Mouse (Mus musculus) hindbrain, embryonic 10.5 days (tissue): ENCODE results near the gene Nfkbiz. TPM values are rescaled to one million over a fixed set of nuclear protein-coding genes. Genes with fewer than 3 reads are reported as not detected.
"Not testable (repeated sequence)": the region's sequence is repeated elsewhere in the genome, so short reads cannot be mapped to it uniquely, and the experiment has no call there.

Source experiments
- DNase-seq: peaks from one replicate; pipeline ENCODE4 v3.0.0-alpha.2; 2017; ENCODE audit warnings: low spot score
- H3K27ac ChIP-seq: fragments of 300-500 bp; sonication (generic); 2 replicates; pipeline ENCODE4 v1.5.1; 2016; ENCODE audit warnings: mild to moderate bottlenecking, moderate library complexity
- H3K27me3 ChIP-seq: fragments of 300-500 bp; sonication (generic); 2 replicates; pipeline ENCODE4 v1.6.1; 2016; ENCODE audit warnings: mild to moderate bottlenecking; ENCODE audit not compliant: poor library complexity, insufficient read depth, severe bottlenecking
- H3K36me3 ChIP-seq: fragments of 300-500 bp; sonication (generic); 2 replicates; pipeline ENCODE4 v1.6.1; 2016; ENCODE audit warnings: mild to moderate bottlenecking, moderate library complexity
- H3K4me1 ChIP-seq: fragments of 300-500 bp; sonication (generic); replicated peaks from 2 replicates; pipeline ENCODE4 v1.6.1; 2016; ENCODE audit warnings: mild to moderate bottlenecking
- H3K4me3 ChIP-seq: fragments of 300-500 bp; sonication (generic); 2 replicates; pipeline ENCODE4 v1.5.1; 2016; ENCODE audit warnings: mild to moderate bottlenecking, moderate library complexity
- H3K9me3 ChIP-seq: fragments of 300-500 bp; sonication (generic); 2 replicates; pipeline ENCODE4 v1.6.1; 2016; ENCODE audit warnings: mild to moderate bottlenecking, moderate library complexity
- WGBS: fragments of 180-500 bp; shearing (Covaris S2); methylation state at CpG from one replicate; pipeline ENCODE4 v1.1.7; 2016; 5-methylcytosine and 5-hydroxymethylcytosine counted together
- polyA plus RNA-seq: library from polyadenylated mRNA; unstranded; fragments of >200 nt; fragmentation: Nextera tagmentation; extraction: Ambion mirVana; gene quantifications from 2 replicates; pipeline ENCODE4 v1.2.1, GENCODE M21; 2016

Gene Nfkbiz
- polyA plus RNA-seq, 1 experiment from 2014 or later: 1.1 TPM

DNA sequence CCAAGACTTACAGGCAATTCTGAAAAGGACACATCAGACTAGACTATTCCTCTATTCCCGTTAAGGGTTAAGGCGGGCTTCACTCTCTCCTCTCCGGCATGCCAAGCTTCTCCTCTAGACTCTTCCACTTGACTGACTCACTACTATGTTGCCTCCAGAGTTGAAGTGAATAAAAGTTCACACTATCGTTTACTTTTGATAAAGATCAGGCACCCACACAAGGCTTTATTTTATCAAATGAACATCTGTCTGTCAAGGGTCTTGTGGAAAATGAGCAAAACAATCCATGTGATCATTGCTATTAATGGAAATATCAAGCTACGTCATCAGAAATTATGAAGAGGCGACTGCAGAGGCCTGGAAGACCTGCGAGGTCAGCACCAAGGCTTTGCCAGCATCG, 9.0 kb upstream of the Nfkbiz start:
- Histone ChIP-seq H3K36me3 (peaks cover 28% of the 10 kb centered on the region), H3K9me3 (0 out of 2 replicates have a peak, but pooled peaks cover 6% of the 10 kb centered on the region), H3K4me3 (no peak overlapping the region), H3K4me1 (no peaks in the 10 kb centered on the region), H3K27me3 (no peaks in the 10 kb centered on the region), H3K27ac (no peak overlapping the region)
- DNase-seq: no peak
- WGBS: 90% methylated on average over 8 of the region's 8 CpGs

DNA sequence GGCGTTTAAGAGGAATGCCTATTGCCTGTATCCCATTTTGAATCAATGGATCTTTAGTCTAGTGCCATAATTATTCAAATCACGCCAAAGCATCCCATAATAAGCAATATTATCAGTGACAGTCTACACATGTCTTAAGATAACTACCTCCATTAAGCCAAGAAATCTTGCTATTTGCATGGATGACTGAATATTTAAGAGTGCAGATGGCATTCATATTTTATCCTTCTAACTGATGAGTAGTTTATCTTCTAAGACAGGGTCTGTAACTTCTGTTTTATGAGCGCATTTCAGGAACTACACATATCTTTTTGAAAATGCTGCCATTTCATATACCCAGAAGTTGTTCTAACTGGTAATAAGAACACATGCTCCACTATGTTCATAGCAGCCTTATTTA, 6.1 kb upstream of the Nfkbiz start:
- Histone ChIP-seq H3K4me3 (no peak overlapping the region), H3K9me3 (0 out of 2 replicates have a peak, but pooled peaks cover 6% of the 10 kb centered on the region), H3K4me1 (no peaks in the 10 kb centered on the region), H3K27ac (no peak overlapping the region), H3K36me3 (peaks cover 20% of the 10 kb centered on the region), H3K27me3 (no peaks in the 10 kb centered on the region)
- DNase-seq: no peak
- WGBS: 93% methylated on average over 3 of the region's 3 CpGs

DNA sequence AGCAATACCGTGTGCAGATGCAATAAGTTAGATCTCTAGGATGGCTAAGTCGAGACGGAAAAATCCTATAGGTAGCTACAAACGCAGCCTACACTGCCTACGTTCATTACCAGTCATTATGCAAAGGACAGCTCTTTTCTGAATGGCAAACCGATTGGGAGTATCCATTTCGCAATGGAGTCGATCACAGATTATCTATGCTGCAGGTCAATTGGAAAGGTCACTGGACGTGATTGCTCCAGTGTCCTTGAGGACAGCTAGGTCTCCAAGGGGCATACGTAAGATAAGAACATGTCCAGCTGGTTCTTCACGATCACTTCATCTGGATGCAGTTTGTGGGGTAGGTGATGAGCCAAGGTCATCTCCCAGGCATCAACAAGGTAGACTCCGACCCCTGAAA, 5.2 kb upstream of the Nfkbiz start:
- no peak for DNase-seq
- H3K27me3 ChIP-seq: no peaks in the 10 kb centered on the region
- 91% methylated on average over 12 of the region's 12 CpGs for WGBS
- H3K36me3 ChIP-seq: peaks cover 20% of the 10 kb centered on the region
- no peak overlapping the region for H3K4me3 ChIP-seq
- 0 out of 2 replicates have a peak, but pooled peaks cover 6% of the 10 kb centered on the region for H3K9me3 ChIP-seq
- peaks cover 3% of the 10 kb centered on the region; the same call in 1 of the 2 replicates for H3K4me1 ChIP-seq
- no peak overlapping the region for H3K27ac ChIP-seq

DNA sequence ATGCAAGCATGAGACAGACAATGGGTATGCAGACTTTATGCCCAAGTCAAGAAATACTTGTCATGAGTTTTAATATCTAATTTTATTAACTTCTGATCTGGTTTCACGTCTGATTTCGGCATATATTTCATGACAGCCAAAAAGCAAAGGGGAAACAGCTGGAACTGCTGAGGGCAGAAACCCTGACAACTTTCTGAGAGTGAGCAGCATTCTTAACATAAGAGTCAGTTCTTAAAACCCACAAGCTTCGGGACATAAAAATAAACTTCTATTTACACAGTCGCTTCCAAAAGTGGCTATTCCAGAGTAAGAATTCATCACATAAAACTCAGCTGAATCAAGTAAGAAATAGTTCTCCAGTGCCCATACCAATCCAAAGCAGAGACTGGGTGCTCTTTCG, 4.4 kb upstream of the Nfkbiz start:
- no peak for DNase-seq
- no peaks in the 10 kb centered on the region for H3K27me3 ChIP-seq
- 0 out of 2 replicates have a peak, but pooled peaks cover 6% of the 10 kb centered on the region for H3K9me3 ChIP-seq
- 91% methylated on average over 5 of the region's 5 CpGs for WGBS
- peaks cover 20% of the 10 kb centered on the region for H3K36me3 ChIP-seq
- no peak overlapping the region for H3K4me3 ChIP-seq
- no peak overlapping the region for H3K27ac ChIP-seq
- H3K4me1 ChIP-seq: peaks cover 11% of the 10 kb centered on the region

DNA sequence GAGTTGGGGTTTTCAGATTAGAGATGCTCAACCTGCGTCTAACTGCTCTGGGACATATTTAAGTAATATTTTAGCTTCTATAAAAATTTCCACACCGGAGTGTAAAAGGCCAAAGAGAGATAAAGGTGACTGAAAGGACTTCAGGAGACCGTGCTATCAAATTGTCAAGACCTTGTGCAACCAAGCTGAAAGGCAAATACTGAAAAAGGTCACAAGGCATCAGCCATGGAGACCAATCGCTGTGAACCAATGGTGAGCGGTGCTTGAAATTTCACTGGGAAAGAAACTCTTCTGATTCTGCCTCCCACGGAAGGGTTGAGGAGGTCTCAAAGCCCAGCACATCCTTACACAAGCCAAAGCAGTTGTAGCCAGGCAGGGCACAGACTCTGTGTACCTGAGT, 2.8 kb upstream of the Nfkbiz start:
- H3K4me3 ChIP-seq: no peak overlapping the region
- 87% methylated on average over 6 of the region's 6 CpGs for WGBS

DNA sequence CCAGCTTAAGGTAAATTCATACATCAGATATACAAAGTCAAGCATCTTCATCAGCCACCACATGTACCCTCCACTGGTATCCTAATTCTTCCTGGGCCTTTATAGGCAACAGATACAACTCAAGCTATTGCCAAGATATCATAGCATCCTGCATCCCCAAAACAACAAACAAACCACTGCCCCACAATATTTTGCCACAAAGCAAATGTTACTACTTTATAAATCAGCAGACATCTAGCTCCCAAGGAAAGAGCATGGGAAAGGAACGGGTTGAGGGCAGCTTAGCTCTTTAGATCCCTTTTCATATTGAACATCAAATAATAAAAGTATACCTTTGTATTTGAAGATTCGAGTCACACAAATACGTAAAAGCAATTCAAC, 580 bp downstream of the Nfkbiz start:
- DNase-seq: no peak
- peak overlapping the region; percentile 98 for H3K27ac ChIP-seq
- peaks cover 14% of the 10 kb centered on the region for H3K4me1 ChIP-seq
- WGBS: 19% methylated on average over 3 of the region's 3 CpGs
- H3K36me3 ChIP-seq: peaks cover 22% of the 10 kb centered on the region
- no peaks in the 10 kb centered on the region for H3K27me3 ChIP-seq
- no peaks in the 10 kb centered on the region for H3K9me3 ChIP-seq
- H3K4me3 ChIP-seq: peak overlapping the region; percentile 72

More for the DNA sequence above, 2.8 kb upstream of the Nfkbiz start:
- H3K9me3 ChIP-seq: 0 out of 2 replicates have a peak, but pooled peaks cover 6% of the 10 kb centered on the region
- H3K27me3 ChIP-seq: no peaks in the 10 kb centered on the region
- DNase-seq: no peak
- no peak overlapping the region for H3K27ac ChIP-seq
- peaks cover 16% of the 10 kb centered on the region for H3K36me3 ChIP-seq
- peaks cover 14% of the 10 kb centered on the region for H3K4me1 ChIP-seq

DNA sequence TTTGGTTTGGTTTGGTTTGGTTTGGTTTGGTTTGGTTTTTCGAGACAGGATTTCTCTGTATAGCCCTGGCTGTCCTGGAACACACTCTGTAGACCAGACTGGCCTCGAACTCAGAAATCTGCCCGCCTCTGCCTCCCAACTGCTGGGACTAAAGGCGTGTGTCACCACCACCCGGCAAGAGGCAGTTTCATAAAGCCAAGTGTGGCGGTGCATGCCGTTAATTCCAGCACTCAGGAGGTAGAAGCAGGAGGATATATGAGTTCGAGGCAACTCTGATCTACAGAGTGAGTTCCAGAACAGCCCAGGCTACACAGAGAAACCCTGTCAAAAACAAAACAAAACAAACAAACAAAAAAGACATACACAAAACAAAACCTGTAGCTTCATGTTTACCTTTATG, 1.0 kb downstream of the Nfkbiz start:
- not testable (repeated sequence) for H3K9me3 ChIP-seq, H3K27me3 ChIP-seq, DNase-seq
- 95% methylated on average over 8 of the region's 8 CpGs for WGBS
- peak overlapping the region; percentile 98 for H3K27ac ChIP-seq
- H3K36me3 ChIP-seq: peaks cover 22% of the 10 kb centered on the region
- H3K4me1 ChIP-seq: peaks cover 14% of the 10 kb centered on the region
- peak overlapping the region; percentile 72 for H3K4me3 ChIP-seq

DNA sequence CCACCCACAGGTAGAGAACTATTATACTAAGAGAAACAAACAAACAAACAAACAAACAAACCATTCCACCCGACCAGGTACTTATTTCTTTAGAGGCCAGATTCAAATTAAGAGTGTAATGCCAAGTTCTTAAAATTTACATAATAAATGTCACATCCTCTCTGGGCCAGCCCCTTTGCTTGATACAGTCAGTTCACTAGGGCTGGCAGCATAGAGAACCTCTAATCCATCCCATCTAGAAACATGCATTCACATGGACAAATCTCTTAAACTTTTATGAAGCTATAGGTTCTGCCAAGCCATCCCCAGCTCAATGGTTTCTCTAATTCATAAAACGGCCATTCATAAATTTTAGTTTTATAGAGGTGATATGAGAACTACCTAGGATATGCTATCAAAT, 1.5 kb downstream of the Nfkbiz start:
- no peak for DNase-seq
- H3K4me3 ChIP-seq: no peak overlapping the region
- 79% methylated on average over 2 of the region's 2 CpGs for WGBS

DNA sequence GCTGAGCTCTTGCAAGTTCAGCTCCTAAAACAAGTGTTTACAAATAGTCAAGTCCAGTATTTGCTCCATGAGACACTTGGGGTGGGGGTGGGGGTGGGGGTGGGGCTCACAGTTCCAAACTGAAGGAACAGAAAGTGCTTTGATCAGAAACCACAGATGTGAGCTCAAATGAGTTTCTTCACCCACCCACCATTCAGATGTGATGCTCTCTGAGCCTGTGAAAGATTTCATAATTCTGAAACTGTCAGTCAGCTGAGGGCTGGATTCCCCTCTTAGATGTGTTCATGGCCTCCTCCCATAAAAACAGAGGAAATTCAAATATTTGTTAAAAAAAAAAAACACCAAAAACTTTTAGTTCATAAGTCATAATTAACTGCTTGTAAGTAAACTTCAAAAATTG, 2.9 kb downstream of the Nfkbiz start:
- H3K27me3 ChIP-seq: no peaks in the 10 kb centered on the region
- H3K36me3 ChIP-seq: peaks cover 28% of the 10 kb centered on the region
- DNase-seq: no peak
- H3K9me3 ChIP-seq: no peaks in the 10 kb centered on the region
- peaks cover 14% of the 10 kb centered on the region for H3K4me1 ChIP-seq
- H3K27ac ChIP-seq: no peak overlapping the region
- H3K4me3 ChIP-seq: no peak overlapping the region

More for the DNA sequence above, 1.5 kb downstream of the Nfkbiz start:
- Histone ChIP-seq H3K9me3 (no peaks in the 10 kb centered on the region), H3K4me1 (peaks cover 14% of the 10 kb centered on the region), H3K27me3 (no peaks in the 10 kb centered on the region), H3K27ac (no peak overlapping the region), H3K36me3 (peaks cover 23% of the 10 kb centered on the region)

DNA sequence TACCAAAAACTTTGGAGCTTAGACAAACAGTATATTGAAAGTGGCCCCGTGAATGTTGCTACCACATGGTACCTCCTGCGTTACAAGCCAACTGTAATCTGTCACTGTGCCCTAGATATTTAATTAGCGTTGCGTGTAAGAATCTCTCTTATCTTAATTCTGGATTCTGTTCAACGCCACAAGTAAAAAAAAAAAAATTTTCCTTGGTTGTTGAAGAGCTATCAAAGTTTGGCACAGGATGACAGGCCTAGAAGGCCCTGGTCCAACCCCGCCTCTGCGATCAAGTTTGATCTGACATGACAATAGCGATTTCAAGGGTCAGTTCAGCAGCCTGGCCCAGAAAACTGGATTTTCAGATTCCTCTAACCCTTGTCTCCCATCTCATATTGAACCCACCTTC, 6.1 kb downstream of the Nfkbiz start:
- Histone ChIP-seq H3K9me3 (no peaks in the 10 kb centered on the region), H3K27ac (no peak overlapping the region), H3K4me1 (no peaks in the 10 kb centered on the region), H3K36me3 (peaks cover 28% of the 10 kb centered on the region), H3K4me3 (no peak overlapping the region), H3K27me3 (no peaks in the 10 kb centered on the region)
- DNase-seq: no peak
- WGBS: 95% methylated on average over 8 of the region's 8 CpGs

DNA sequence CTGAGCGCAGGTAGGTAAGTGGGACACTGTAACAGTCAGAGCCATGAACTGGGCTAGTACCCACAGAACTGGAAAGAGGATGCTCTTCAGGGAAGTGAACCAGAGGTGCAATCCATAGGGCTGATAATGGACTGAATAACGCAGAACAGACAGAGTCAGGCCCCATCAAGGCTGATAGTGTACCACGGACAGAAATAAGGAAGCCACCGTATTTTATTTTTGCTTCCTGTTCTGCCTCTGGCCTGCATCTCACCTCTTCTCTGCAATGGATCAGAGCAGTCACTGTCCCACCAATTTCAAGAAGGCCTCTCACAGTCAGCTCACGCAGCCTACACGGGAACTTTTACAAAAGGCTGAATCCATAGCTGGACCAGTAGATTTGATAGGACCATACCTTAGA, 6.7 kb downstream of the Nfkbiz start:
- H3K4me3 ChIP-seq: no peak overlapping the region
- H3K9me3 ChIP-seq: no peaks in the 10 kb centered on the region
- no peak overlapping the region for H3K27ac ChIP-seq
- H3K27me3 ChIP-seq: no peaks in the 10 kb centered on the region
- WGBS: 95% methylated on average over 6 of the region's 6 CpGs
- peaks cover 28% of the 10 kb centered on the region for H3K36me3 ChIP-seq
- no peaks in the 10 kb centered on the region for H3K4me1 ChIP-seq
- DNase-seq: no peak

DNA sequence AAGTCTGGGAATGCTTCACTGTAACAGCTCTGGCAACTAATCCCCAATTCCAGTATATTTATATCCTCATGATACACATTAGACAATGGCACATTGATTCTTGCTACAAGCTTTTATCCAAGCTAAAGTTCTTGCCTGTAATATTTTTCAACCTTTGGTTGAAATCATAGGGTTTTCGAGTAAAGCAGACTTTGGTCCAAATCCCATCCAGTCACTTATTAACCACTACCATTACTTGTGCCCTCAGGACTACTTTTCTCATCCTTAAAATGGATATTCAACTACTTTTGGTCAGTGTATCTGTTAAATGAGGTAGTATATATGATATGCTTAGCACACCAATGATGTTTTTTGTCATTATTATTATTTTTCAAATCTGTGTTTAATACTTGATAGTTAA, 7.2 kb downstream of the Nfkbiz start:
- H3K9me3 ChIP-seq: no peaks in the 10 kb centered on the region
- peaks cover 28% of the 10 kb centered on the region for H3K36me3 ChIP-seq
- H3K27ac ChIP-seq: no peak overlapping the region
- WGBS: 89% methylated on average over 1 of the region's 1 CpGs
- no peak overlapping the region for H3K4me3 ChIP-seq
- no peaks in the 10 kb centered on the region for H3K4me1 ChIP-seq
- DNase-seq: no peak
- no peaks in the 10 kb centered on the region for H3K27me3 ChIP-seq

DNA sequence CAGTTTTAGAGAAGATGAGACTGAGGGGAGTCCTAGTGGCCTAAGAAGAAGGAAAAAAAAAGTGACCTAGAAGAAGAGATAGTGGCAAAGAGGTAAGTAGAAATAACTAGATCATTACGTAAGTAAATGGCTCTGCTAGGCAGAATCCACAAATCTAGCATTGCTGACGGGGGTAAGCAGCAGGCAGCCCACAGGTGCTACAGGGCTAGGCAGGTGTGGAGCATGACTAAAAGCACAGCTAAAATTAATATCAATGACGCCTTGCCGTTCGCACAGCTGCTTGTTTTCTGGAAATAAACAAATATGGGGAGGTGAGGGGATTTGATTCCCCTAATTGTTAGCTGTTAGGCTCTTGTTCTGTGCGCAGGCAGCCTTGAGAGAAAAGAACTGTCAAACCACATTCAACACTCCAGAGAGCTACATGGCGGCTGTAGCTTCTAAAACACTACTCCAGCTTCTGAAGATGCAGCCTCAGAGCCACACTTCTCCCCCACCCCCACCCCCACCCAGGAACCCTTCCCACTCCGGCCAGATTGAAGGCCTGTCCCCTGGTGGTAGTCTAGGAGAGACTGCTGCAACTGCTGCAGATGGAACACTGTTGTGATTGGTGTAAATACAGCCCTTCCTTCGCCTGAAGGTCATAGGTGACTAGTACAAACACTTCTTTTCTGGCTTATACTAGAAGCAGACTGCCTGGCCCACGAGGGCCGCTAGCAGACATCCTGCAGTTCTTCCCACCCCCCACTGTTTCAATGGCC, 15.1 kb downstream of the Nfkbiz start:
- H3K27me3 ChIP-seq: peaks cover 11% of the 10 kb centered on the region; the same call in 1 of the 2 replicates
- no peaks in the 10 kb centered on the region for H3K9me3 ChIP-seq
- DNase-seq: no peak
- no peak overlapping the region for H3K4me3 ChIP-seq
- peaks cover 2% of the 10 kb centered on the region; the same call in 1 of the 2 replicates for H3K36me3 ChIP-seq
- no peak overlapping the region for H3K27ac ChIP-seq
- 49% methylated on average over 11 of the region's 11 CpGs for WGBS
- peaks cover 35% of the 10 kb centered on the region for H3K4me1 ChIP-seq
